Mouse (Mus musculus) limb, embryonic 10.5 days (tissue): ENCODE data around the gene Uggt1. TPM values are rescaled to one million over a fixed set of nuclear protein-coding genes. Genes with fewer than 3 reads are reported as not detected.

Experiments used
- DNase-seq: peaks from one replicate; pipeline ENCODE4 v3.0.0-alpha.2; 2017; ENCODE audit warnings: low spot score
- H3K27ac ChIP-seq: fragments of 300-500 bp; sonication (generic); 2 replicates; pipeline ENCODE4 v1.5.1; 2016; ENCODE audit warnings: mild to moderate bottlenecking
- H3K27me3 ChIP-seq: fragments of 300-500 bp; sonication (generic); 2 replicates; pipeline ENCODE4 v1.6.1; 2016; ENCODE audit warnings: low read depth, mild to moderate bottlenecking; ENCODE audit not compliant: poor library complexity, severe bottlenecking
- H3K36me3 ChIP-seq: fragments of 300-500 bp; sonication (generic); 2 replicates; pipeline ENCODE4 v1.6.1; 2016; ENCODE audit warnings: mild to moderate bottlenecking, moderate library complexity
- H3K4me1 ChIP-seq: fragments of 300-500 bp; sonication (generic); 2 replicates; pipeline ENCODE4 v1.6.1; 2016
- H3K4me3 ChIP-seq: fragments of 300-500 bp; sonication (generic); 2 replicates; pipeline ENCODE4 v1.5.1; 2016; ENCODE audit warnings: mild to moderate bottlenecking, moderate library complexity
- H3K9me3 ChIP-seq: fragments of 300-500 bp; sonication (generic); replicated peaks from 2 replicates; pipeline ENCODE4 v1.6.1; 2016; ENCODE audit warnings: mild to moderate bottlenecking
- WGBS: fragments of 180-500 bp; shearing (Covaris S2); methylation state at CpG from one replicate; pipeline ENCODE4 v1.1.7; 2016; 5-methylcytosine and 5-hydroxymethylcytosine counted together
- polyA plus RNA-seq: library from polyadenylated mRNA; unstranded; fragments of >200 nt; fragmentation: Nextera tagmentation; extraction: Ambion mirVana; gene quantifications from 2 replicates; pipeline ENCODE4 v1.2.1, GENCODE M21; 2016

Gene Uggt1
- polyA plus RNA-seq, 1 experiment from 2014 or later = 54.1 TPM

GRCm38 (mm10) chr1:36251426-36251825 lies 6.9 kb upstream of the Uggt1 start:
- no peaks in the 10 kb centered on the region for H3K9me3 ChIP-seq
- H3K27me3 ChIP-seq = peaks cover 32% of the 10 kb centered on the region
- H3K4me1 ChIP-seq = peaks cover 26% of the 10 kb centered on the region
- H3K36me3 ChIP-seq = no peaks in the 10 kb centered on the region
- peak; percentile 53 for DNase-seq
- WGBS = 12% methylated on average over 9 of the region's 9 CpGs
- no peak overlapping the region for H3K4me3 ChIP-seq
- H3K27ac ChIP-seq = 0 out of 2 replicates have a peak overlapping the region, but pooled peaks have one; percentile 9

GRCm38 (mm10) chr1:36246688-36247087 lies 2.2 kb upstream of the Uggt1 start:
- no peak overlapping the region for H3K4me3 ChIP-seq
- H3K4me1 ChIP-seq = peaks cover 19% of the 10 kb centered on the region
- no peak overlapping the region for H3K27ac ChIP-seq
- H3K9me3 ChIP-seq = no peaks in the 10 kb centered on the region
- WGBS = 59% methylated on average over 6 of the region's 6 CpGs
- DNase-seq = no peak
- H3K36me3 ChIP-seq = no peaks in the 10 kb centered on the region
- no peaks in the 10 kb centered on the region for H3K27me3 ChIP-seq

- 89% methylated on average over 4 of the region's 4 CpGs for WGBS
- Histone ChIP-seq H3K9me3 (no peaks in the 10 kb centered on the region), H3K27me3 (no peaks in the 10 kb centered on the region), H3K4me3 (no peak overlapping the region; the same call in 1 of the 2 replicates), H3K36me3 (0 out of 2 replicates have a peak, but pooled peaks cover 3% of the 10 kb centered on the region), H3K27ac (no peak overlapping the region), H3K4me1 (peaks cover 12% of the 10 kb centered on the region)
- no peak for DNase-seq
Measured at GRCm38 (mm10) chr1:36244828-36245215, 302 bp upstream of the Uggt1 start.

- Histone ChIP-seq H3K9me3 (no peaks in the 10 kb centered on the region), H3K27ac (peak overlapping the region; percentile 86), H3K4me1 (peaks cover 12% of the 10 kb centered on the region), H3K27me3 (no peaks in the 10 kb centered on the region), H3K36me3 (0 out of 2 replicates have a peak, but pooled peaks cover 3% of the 10 kb centered on the region), H3K4me3 (peak overlapping the region; percentile 99)
- no peak for DNase-seq
- WGBS = 5% methylated on average over 21 of the region's 21 CpGs
Measured at GRCm38 (mm10) chr1:36243447-36244057, 968 bp downstream of the Uggt1 start.

GRCm38 (mm10) chr1:36241903-36242429 lies 2.6 kb downstream of the Uggt1 start:
- no peak for DNase-seq
- peaks cover 12% of the 10 kb centered on the region for H3K4me1 ChIP-seq
- no peaks in the 10 kb centered on the region for H3K27me3 ChIP-seq
- H3K36me3 ChIP-seq = peaks cover 5% of the 10 kb centered on the region
- 92% methylated on average over 15 of the region's 15 CpGs for WGBS
- no peak overlapping the region for H3K4me3 ChIP-seq
- H3K9me3 ChIP-seq = no peaks in the 10 kb centered on the region
- no peak overlapping the region for H3K27ac ChIP-seq

GRCm38 (mm10) chr1:36240176-36240575 lies 4.3 kb downstream of the Uggt1 start:
- Histone ChIP-seq H3K36me3 (peaks cover 17% of the 10 kb centered on the region), H3K4me3 (no peak overlapping the region), H3K9me3 (no peaks in the 10 kb centered on the region), H3K27ac (no peak overlapping the region), H3K4me1 (peaks cover 12% of the 10 kb centered on the region), H3K27me3 (no peaks in the 10 kb centered on the region)
- DNase-seq = no peak
- WGBS = 80% methylated on average over 6 of the region's 6 CpGs

GRCm38 (mm10) chr1:36239396-36239795 lies 5.1 kb downstream of the Uggt1 start:
- H3K4me1 ChIP-seq = peaks cover 12% of the 10 kb centered on the region
- H3K27ac ChIP-seq = no peak overlapping the region
- H3K36me3 ChIP-seq = peaks cover 25% of the 10 kb centered on the region
- no peak for DNase-seq
- H3K4me3 ChIP-seq = no peak overlapping the region
- H3K9me3 ChIP-seq = no peaks in the 10 kb centered on the region
- WGBS = 89% methylated on average over 10 of the region's 10 CpGs
- H3K27me3 ChIP-seq = no peaks in the 10 kb centered on the region

GRCm38 (mm10) chr1:36235855-36236254 lies 8.7 kb downstream of the Uggt1 start:
- H3K4me1 ChIP-seq = no peaks in the 10 kb centered on the region
- WGBS = 78% methylated on average over 2 of the region's 2 CpGs

GRCm38 (mm10) chr1:36235057-36235639 lies 9.4 kb downstream of the Uggt1 start:
- H3K36me3 ChIP-seq = peaks cover 57% of the 10 kb centered on the region

More at GRCm38 (mm10) chr1:36235855-36236254, 8.7 kb downstream of the Uggt1 start:
- H3K9me3 ChIP-seq = no peaks in the 10 kb centered on the region
- peaks cover 54% of the 10 kb centered on the region for H3K36me3 ChIP-seq
- no peak overlapping the region for H3K4me3 ChIP-seq
- H3K27ac ChIP-seq = no peak overlapping the region
- no peak for DNase-seq
- H3K27me3 ChIP-seq = no peaks in the 10 kb centered on the region

GRCm38 (mm10) chr1:36233218-36233617 lies 11.3 kb downstream of the Uggt1 start:
- 92% methylated on average over 6 of the region's 6 CpGs for WGBS
- Histone ChIP-seq H3K27me3 (no peaks in the 10 kb centered on the region), H3K36me3 (peaks cover 70% of the 10 kb centered on the region)

More at GRCm38 (mm10) chr1:36235057-36235639, 9.4 kb downstream of the Uggt1 start:
- WGBS = 81% methylated on average over 9 of the region's 9 CpGs
- no peaks in the 10 kb centered on the region for H3K4me1 ChIP-seq
- no peaks in the 10 kb centered on the region for H3K9me3 ChIP-seq
- no peak overlapping the region for H3K27ac ChIP-seq
- no peak for DNase-seq
- no peak overlapping the region for H3K4me3 ChIP-seq
- H3K27me3 ChIP-seq = no peaks in the 10 kb centered on the region

GRCm38 (mm10) chr1:36230919-36231705 lies 13.4 kb downstream of the Uggt1 start:
- Histone ChIP-seq H3K36me3 (peaks cover 84% of the 10 kb centered on the region), H3K27ac (no peak overlapping the region), H3K4me1 (no peaks in the 10 kb centered on the region), H3K4me3 (no peak overlapping the region), H3K27me3 (no peaks in the 10 kb centered on the region), H3K9me3 (no peaks in the 10 kb centered on the region)
- no peak for DNase-seq
- WGBS = 93% methylated on average over 7 of the region's 7 CpGs

More at GRCm38 (mm10) chr1:36233218-36233617, 11.3 kb downstream of the Uggt1 start:
- Histone ChIP-seq H3K27ac (no peak overlapping the region), H3K4me1 (no peaks in the 10 kb centered on the region), H3K9me3 (no peaks in the 10 kb centered on the region), H3K4me3 (no peak overlapping the region)
- no peak for DNase-seq

- Histone ChIP-seq H3K9me3 (no peaks in the 10 kb centered on the region), H3K27me3 (no peaks in the 10 kb centered on the region), H3K36me3 (peaks cover 82% of the 10 kb centered on the region), H3K4me3 (no peak overlapping the region), H3K4me1 (no peaks in the 10 kb centered on the region), H3K27ac (no peak overlapping the region)
- no peak for DNase-seq
- WGBS = 90% methylated on average over 9 of the region's 9 CpGs
Measured at GRCm38 (mm10) chr1:36228461-36228860, 16.1 kb downstream of the Uggt1 start.

GRCm38 (mm10) chr1:36224648-36225047 lies 19.9 kb downstream of the Uggt1 start:
- Histone ChIP-seq H3K4me3 (no peak overlapping the region), H3K4me1 (no peaks in the 10 kb centered on the region), H3K9me3 (no peaks in the 10 kb centered on the region), H3K27me3 (no peaks in the 10 kb centered on the region), H3K36me3 (peaks cover 88% of the 10 kb centered on the region), H3K27ac (no peak overlapping the region)
- 88% methylated on average over 3 of the region's 3 CpGs for WGBS
- DNase-seq = no peak
